Mouse (Mus musculus): Measurements from ENCODE around the gene Mrpl53. TPM values are rescaled to one million over a fixed set of nuclear protein-coding genes. Genes with fewer than 3 reads are reported as not detected.

Mrpl53 gene
- polyA plus RNA-seq, 1 experiment from 2014 or later: 123 TPM

GRCm38 (mm10) chr6:83118369-83118768 is 9.5 kb downstream of the Mrpl53 start:
- WGBS: 78% methylated on average over 11 of the region's 11 CpGs
- Histone ChIP-seq H3K4me1 (ENCODE audit: control insufficient read depth, insufficient read depth, low read length) (peaks cover 34% of the 10 kb centered on the region), H3K27me3 (ENCODE audit: control insufficient read depth, insufficient read depth, low read length) (no peaks in the 10 kb centered on the region), H3K36me3 (ENCODE audit: control insufficient read depth, insufficient read depth, low read length) (peaks cover 12% of the 10 kb centered on the region), H3K9me3 (replicated peaks; ENCODE audit: control insufficient read depth, low read length) (no peaks in the 10 kb centered on the region), H3K27ac (ENCODE audit: low read length) (no peak overlapping the region), H3K4me2 (ENCODE audit: low read depth, low read length) (no peak overlapping the region), H3K4me3 (replicated peaks; ENCODE audit: low read length) (no peak overlapping the region), H3K9ac (ENCODE audit: low read length) (no peak overlapping the region)
- no peak for ATAC-seq (ENCODE audit: insufficient read depth, low FRiP score)

DNA sequence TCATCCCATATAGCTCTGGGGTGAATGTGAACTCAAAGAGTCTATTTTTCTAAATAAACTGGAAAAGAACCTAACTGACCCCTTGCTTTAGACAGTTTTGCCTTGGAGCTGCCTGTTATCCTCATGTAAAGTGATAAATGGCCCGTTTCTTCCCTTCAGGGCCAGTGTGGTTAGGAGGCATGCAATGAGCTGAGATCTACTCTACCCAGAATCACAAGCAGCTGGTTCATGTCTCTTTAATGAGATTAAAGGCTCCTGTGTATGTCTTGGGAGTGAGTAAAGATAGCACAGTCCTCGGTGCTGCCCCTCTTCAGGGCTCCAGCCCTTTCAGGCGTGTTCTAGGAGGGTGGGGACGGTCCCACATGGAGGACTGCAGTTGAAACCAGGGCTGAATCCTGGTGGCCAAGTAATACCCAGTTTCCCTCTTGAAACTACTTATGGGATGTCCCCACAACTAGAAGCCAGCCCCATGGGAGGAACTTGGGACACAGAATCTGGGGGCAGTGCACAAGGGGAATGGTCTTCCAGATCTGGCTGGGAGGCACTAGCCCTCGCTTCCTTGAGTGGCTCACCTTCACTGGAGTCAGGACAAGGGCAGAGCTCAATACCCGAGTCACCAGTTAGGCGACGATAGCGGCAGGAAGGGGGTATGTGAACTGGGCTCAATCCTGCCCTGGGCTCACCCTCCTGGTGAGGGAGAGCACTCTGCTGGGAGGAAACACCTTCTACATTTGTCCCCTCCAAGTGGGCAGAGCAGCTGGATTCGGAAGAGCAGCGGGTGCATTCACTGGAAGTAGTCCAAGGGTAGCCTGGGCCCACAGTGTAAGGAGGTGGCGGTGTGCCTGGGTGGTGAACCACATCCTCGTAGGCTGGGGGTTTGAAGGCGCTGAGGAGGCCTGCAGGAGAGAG is 10.2 kb downstream of the Mrpl53 start:
- WGBS: 68% methylated on average over 14 of the region's 14 CpGs
- H3K4me3 ChIP-seq (replicated peaks; ENCODE audit: low read length): no peak overlapping the region
- H3K9me3 ChIP-seq (replicated peaks; ENCODE audit: control insufficient read depth, low read length): no peaks in the 10 kb centered on the region
- no peak overlapping the region for H3K4me2 ChIP-seq (ENCODE audit: low read depth, low read length)
- H3K36me3 ChIP-seq (ENCODE audit: control insufficient read depth, insufficient read depth, low read length): peaks cover 12% of the 10 kb centered on the region
- peaks cover 37% of the 10 kb centered on the region for H3K4me1 ChIP-seq (ENCODE audit: control insufficient read depth, insufficient read depth, low read length)
- no peak overlapping the region for H3K9ac ChIP-seq (ENCODE audit: low read length)
- H3K27ac ChIP-seq (ENCODE audit: low read length): no peak overlapping the region
- H3K27me3 ChIP-seq (ENCODE audit: control insufficient read depth, insufficient read depth, low read length): no peaks in the 10 kb centered on the region
- ATAC-seq (ENCODE audit: insufficient read depth, low FRiP score): no peak

GRCm38 (mm10) chr6:83119734-83120051 is 10.9 kb downstream of the Mrpl53 start:
- Histone ChIP-seq H3K9me3 (replicated peaks; ENCODE audit: control insufficient read depth, low read length) (no peaks in the 10 kb centered on the region), H3K27me3 (ENCODE audit: control insufficient read depth, insufficient read depth, low read length) (no peaks in the 10 kb centered on the region), H3K36me3 (ENCODE audit: control insufficient read depth, insufficient read depth, low read length) (peaks cover 12% of the 10 kb centered on the region), H3K9ac (ENCODE audit: low read length) (peak overlapping the region; percentile 17; the same call in 1 of the 2 replicates), H3K27ac (ENCODE audit: low read length) (no peak overlapping the region), H3K4me2 (ENCODE audit: low read depth, low read length) (peak overlapping the region; percentile 91), H3K4me3 (replicated peaks; ENCODE audit: low read length) (no peak overlapping the region), H3K4me1 (ENCODE audit: control insufficient read depth, insufficient read depth, low read length) (peaks cover 43% of the 10 kb centered on the region)
- no peak for ATAC-seq (ENCODE audit: insufficient read depth, low FRiP score)
- 74% methylated on average over 7 of the region's 7 CpGs for WGBS

DNA sequence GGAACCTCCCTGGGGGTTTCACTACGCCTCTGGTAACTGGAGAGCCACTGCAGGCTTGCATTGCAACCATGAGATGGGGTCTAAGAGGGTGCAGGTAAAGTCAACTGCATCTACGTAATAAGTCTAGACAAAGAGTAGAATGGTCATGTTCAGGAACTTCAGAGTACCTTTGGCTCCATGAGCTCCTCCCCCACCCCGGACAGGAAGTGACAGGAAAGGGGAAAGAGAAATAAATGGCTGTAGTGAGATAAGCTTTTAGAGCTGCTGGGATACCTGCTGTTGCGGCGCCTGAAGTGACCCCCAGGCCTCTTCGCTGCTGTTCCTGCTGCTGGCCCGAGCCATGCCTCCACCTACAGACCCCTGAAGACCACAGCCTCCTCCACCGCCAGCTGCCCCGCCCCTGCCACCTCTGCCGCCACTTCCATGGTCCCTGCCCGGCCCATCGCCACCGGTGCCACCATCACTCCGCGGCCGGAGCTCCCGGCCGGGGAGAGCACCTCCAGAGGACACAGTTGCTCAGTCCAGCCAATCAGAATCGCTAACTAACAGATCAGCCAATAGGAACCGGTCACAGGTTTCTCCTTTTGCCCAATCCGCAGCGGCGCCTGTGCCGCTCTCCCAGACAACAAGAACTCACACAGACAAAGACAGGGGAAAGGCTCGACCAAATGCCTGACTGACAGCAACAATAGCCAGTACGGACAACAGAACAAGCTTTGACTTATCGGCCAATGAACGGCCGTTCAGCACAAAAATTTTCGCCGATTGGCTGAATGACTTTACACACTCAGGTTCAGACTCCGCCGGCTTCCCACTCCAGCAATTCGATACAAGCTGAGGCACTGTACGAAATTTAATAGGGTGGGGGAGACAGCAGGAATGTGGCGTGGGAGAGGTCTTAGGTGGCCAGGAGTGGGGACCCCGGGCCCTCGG is 12.4 kb downstream of the Mrpl53 start, which contains the start of gene Wbp1:
Gene Wbp1 (minus strand): TSS at position 630 of the 933 bp plus-strand sequence.
- peaks cover 42% of the 10 kb centered on the region for H3K4me1 ChIP-seq (ENCODE audit: control insufficient read depth, insufficient read depth, low read length)
- peak; percentile 95 for ATAC-seq (ENCODE audit: insufficient read depth, low FRiP score)
- 1% methylated on average over 38 of the region's 38 CpGs for WGBS
- peak within 1 kb of the TSS; percentile 96 for H3K4me2 ChIP-seq (ENCODE audit: low read depth, low read length)
- no peaks in the 10 kb centered on the region for H3K9me3 ChIP-seq (replicated peaks; ENCODE audit: control insufficient read depth, low read length)
- H3K36me3 ChIP-seq (ENCODE audit: control insufficient read depth, insufficient read depth, low read length): peaks cover 12% of the 10 kb centered on the region
- H3K4me3 ChIP-seq (replicated peaks; ENCODE audit: low read length): peak within 1 kb of the TSS; percentile 77
- peak within 1 kb of the TSS; percentile 98 for H3K27ac ChIP-seq (ENCODE audit: low read length)
- peak within 1 kb of the TSS; percentile 88 for H3K9ac ChIP-seq (ENCODE audit: low read length)
- H3K27me3 ChIP-seq (ENCODE audit: control insufficient read depth, insufficient read depth, low read length): no peaks in the 10 kb centered on the region

DNA sequence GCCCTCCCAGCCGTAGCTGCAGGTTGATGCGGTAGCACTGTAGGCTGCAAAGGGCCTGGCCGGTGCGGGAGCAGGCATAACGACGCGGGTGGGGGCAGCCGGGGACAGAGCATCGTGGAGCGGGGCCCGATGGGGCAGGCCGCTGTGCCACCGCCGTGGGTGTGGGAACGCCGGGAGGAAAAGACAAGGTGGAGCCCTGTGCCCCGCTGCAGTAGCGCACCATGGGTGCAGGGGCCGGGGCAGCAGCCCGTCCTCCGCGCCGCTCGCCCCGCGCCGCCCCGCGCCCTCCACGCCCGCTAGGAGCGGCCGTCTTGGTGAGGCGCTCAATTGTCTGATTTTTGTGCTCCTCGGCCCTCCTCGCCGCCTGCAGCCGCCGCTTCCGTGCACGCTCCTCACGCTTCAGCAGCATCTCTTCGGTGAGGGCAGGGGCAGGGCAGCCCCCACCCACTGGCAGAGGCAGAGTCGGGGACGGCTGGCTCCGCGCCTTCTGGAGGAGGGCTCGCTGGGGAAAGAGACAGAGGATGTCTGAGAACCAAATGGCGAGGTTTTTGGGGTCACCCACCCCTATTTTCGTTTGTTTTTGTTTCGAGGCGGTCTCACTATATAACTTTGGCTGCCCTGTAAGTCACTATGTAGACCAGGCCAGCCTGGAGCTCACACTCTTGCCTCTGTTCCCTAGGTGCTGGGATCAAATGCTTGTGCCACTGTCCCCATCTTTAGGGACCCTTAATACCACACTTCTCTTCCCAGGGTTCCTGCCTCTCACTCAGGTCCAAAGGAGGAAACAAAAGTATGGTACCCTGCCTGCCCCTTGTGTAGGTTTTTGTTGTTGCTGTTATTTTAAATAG is 13.2 kb downstream of the Mrpl53 start:
- H3K4me2 ChIP-seq (ENCODE audit: low read depth, low read length): peak overlapping the region; percentile 96
- H3K4me3 ChIP-seq (replicated peaks; ENCODE audit: low read length): peak overlapping the region; percentile 77
- H3K27me3 ChIP-seq (ENCODE audit: control insufficient read depth, insufficient read depth, low read length): no peaks in the 10 kb centered on the region
- H3K9me3 ChIP-seq (replicated peaks; ENCODE audit: control insufficient read depth, low read length): no peaks in the 10 kb centered on the region
- ATAC-seq (ENCODE audit: insufficient read depth, low FRiP score): peak; percentile 45; the same call in 1 of the 2 replicates
- peaks cover 35% of the 10 kb centered on the region for H3K4me1 ChIP-seq (ENCODE audit: control insufficient read depth, insufficient read depth, low read length)
- peak overlapping the region; percentile 88 for H3K9ac ChIP-seq (ENCODE audit: low read length)
- WGBS: 1% methylated on average over 51 of the region's 52 CpGs
- peaks cover 12% of the 10 kb centered on the region for H3K36me3 ChIP-seq (ENCODE audit: control insufficient read depth, insufficient read depth, low read length)
- peak overlapping the region; percentile 98 for H3K27ac ChIP-seq (ENCODE audit: low read length)

GRCm38 (mm10) chr6:83122961-83123360 is 14.1 kb downstream of the Mrpl53 start:
- Histone ChIP-seq H3K9ac (ENCODE audit: low read length) (peak overlapping the region; percentile 35; the same call in 1 of the 2 replicates), H3K9me3 (replicated peaks; ENCODE audit: control insufficient read depth, low read length) (no peaks in the 10 kb centered on the region), H3K4me2 (ENCODE audit: low read depth, low read length) (no peak overlapping the region), H3K4me1 (ENCODE audit: control insufficient read depth, insufficient read depth, low read length) (peaks cover 35% of the 10 kb centered on the region), H3K4me3 (replicated peaks; ENCODE audit: low read length) (0 out of 2 replicates have a peak overlapping the region, but pooled peaks have one; percentile 3), H3K27me3 (ENCODE audit: control insufficient read depth, insufficient read depth, low read length) (no peaks in the 10 kb centered on the region), H3K36me3 (ENCODE audit: control insufficient read depth, insufficient read depth, low read length) (peaks cover 9% of the 10 kb centered on the region), H3K27ac (ENCODE audit: low read length) (no peak overlapping the region)
- no peak for ATAC-seq (ENCODE audit: insufficient read depth, low FRiP score)
- WGBS: 81% methylated on average over 5 of the region's 5 CpGs

GRCm38 (mm10) chr6:83124851-83125312 is 16.0 kb downstream of the Mrpl53 start:
- H3K9me3 ChIP-seq (replicated peaks; ENCODE audit: control insufficient read depth, low read length): no peaks in the 10 kb centered on the region
- peak overlapping the region; percentile 80 for H3K4me3 ChIP-seq (replicated peaks; ENCODE audit: low read length)
- H3K4me1 ChIP-seq (ENCODE audit: control insufficient read depth, insufficient read depth, low read length): peaks cover 29% of the 10 kb centered on the region
- H3K36me3 ChIP-seq (ENCODE audit: control insufficient read depth, insufficient read depth, low read length): no peaks in the 10 kb centered on the region
- H3K4me2 ChIP-seq (ENCODE audit: low read depth, low read length): peak overlapping the region; percentile 85
- 0% methylated on average over 30 of the region's 30 CpGs for WGBS
- peak overlapping the region; percentile 62; the same call in 1 of the 2 replicates for H3K27ac ChIP-seq (ENCODE audit: low read length)
- no peaks in the 10 kb centered on the region for H3K27me3 ChIP-seq (ENCODE audit: control insufficient read depth, insufficient read depth, low read length)
- ATAC-seq (ENCODE audit: insufficient read depth, low FRiP score): 0 out of 2 replicates have a peak, but pooled peaks have one; percentile 7
- peak overlapping the region; percentile 87 for H3K9ac ChIP-seq (ENCODE audit: low read length)

DNA sequence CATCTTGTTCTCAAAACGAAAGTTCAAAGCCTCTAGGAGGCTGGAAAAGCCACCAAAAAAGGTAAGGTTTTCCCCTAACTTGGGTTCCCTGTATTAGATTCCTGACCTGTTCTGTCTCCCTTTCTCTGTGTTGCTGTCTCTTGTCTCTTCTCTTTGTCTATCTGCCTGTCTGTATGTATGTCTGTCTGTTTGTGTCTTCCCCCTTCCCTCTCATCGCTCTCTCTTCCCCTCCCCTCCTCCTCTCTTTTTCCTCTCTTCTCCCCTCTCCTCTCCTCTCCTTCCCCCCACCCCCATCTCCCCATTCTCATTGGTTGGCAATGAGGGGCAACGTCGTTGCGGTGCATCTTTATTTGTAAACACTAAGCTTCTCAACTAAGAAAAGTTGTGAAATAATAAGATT is 16.5 kb downstream of the Mrpl53 start, which contains the start of gene Ino80b:
Gene Ino80b (minus strand): TSS at position 101 of the 400 bp plus-strand sequence.
- ATAC-seq (ENCODE audit: insufficient read depth, low FRiP score): no peak
- 20% methylated on average over 5 of the region's 5 CpGs for WGBS

More for the DNA sequence above, 16.5 kb downstream of the Mrpl53 start, which contains the start of gene Ino80b:
- H3K9me3 ChIP-seq (replicated peaks; ENCODE audit: control insufficient read depth, low read length): no peaks in the 10 kb centered on the region
- H3K4me2 ChIP-seq (ENCODE audit: low read depth, low read length): peak within 1 kb of the TSS; percentile 85
- H3K27me3 ChIP-seq (ENCODE audit: control insufficient read depth, insufficient read depth, low read length): no peaks in the 10 kb centered on the region
- H3K4me3 ChIP-seq (replicated peaks; ENCODE audit: low read length): peak within 1 kb of the TSS; percentile 80
- peaks cover 25% of the 10 kb centered on the region for H3K4me1 ChIP-seq (ENCODE audit: control insufficient read depth, insufficient read depth, low read length)
- peak within 1 kb of the TSS; percentile 87 for H3K9ac ChIP-seq (ENCODE audit: low read length)
- peak within 1 kb of the TSS; percentile 62; the same call in 1 of the 2 replicates for H3K27ac ChIP-seq (ENCODE audit: low read length)
- no peaks in the 10 kb centered on the region for H3K36me3 ChIP-seq (ENCODE audit: control insufficient read depth, insufficient read depth, low read length)
